Mouse (Mus musculus): ENCODE data around the gene Sertad2.

Sertad2 gene

GRCm38 (mm10) chr11:20679396-20679795 is 136.3 kb downstream of the Sertad2 start:
- CTCF ChIA-PET = no interaction called here

DNA sequence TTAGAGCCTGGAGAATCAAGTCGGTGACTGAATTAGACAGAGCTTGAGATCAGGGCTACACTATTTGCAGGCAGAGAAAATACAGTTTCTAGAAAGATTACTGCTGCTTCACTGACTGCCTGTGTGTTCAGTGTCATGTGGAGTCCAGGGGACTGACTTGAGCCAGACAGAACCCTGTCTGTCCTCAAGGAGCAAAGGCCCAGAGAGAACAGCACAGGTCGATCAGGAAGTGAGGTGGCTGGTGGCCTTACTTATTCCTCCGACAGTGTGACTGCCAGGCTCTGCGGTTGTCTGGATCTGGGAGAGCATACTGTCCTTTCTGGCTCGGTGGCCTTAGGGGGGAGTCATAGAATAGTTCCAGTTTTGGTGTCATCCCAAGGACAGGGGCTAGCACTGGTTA is 137.7 kb downstream of the Sertad2 start:
- CTCF ChIA-PET = no interaction called here

DNA sequence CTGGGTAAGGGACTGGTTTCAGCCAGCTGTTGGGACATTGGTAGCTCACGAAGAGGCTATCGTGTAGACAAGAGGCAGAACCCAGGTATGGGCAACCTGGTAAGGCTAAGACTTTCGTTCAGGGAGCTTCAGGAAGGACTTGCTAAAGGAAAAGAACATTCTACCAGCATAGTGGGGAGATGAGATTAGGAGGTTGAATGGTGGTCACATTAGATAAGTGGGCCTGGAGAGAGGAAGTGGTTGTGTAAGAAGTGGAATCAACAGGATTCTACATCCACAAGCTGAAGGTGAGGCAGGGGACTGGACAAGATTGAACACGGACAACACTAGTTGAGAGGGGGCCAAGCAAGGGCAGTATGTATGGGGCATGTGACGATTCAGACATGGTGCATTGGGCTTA is 138.6 kb downstream of the Sertad2 start:
- CTCF ChIA-PET = no interaction called here

- CTCF ChIA-PET = interaction anchor here (0.5 to 0.7 kb wide), 2 partner anchors 674 to 894 kb away, joined by 7 read pairs; no protein-coding TSS in a partner anchor
These were observed 147.9 kb downstream of the Sertad2 start for GRCm38 (mm10) chr11:20691000-20691399.

Measured in spleen, embryonic (tissue).